Mouse (Mus musculus) limb, embryonic 11.5 days (tissue): ENCODE measurements at regions not wholly inside any gene's neighbourhood (a gene's known extent, or its start where the extent isn't known, plus 50 kb on each side); places are given as distances from the start of the nearest gene placed in this dataset.

ENCODE experiments used
- ATAC-seq: fragments of 200-750 bp; cut with Nextera tagmentation; 2 replicates; pipeline ENCODE4 v1.8.0; 2017; ENCODE audit warnings: low read depth; ENCODE audit not compliant: insufficient number of reproducible peaks, low FRiP score, low TSS enrichment
- DNase-seq: peaks from one replicate; pipeline ENCODE4 v3.0.0-alpha.2; 2015; ENCODE audit warnings: low spot score
- H3K27ac ChIP-seq: fragments of 300-500 bp; sonication (generic); replicated peaks from 2 replicates; pipeline ENCODE4 v1.5.1; 2014; ENCODE audit warnings: low read depth, mild to moderate bottlenecking, low read length
- H3K27me3 ChIP-seq: fragments of 300-500 bp; sonication (generic); 2 replicates; pipeline ENCODE4 v1.6.1; 2014; ENCODE audit warnings: mild to moderate bottlenecking, low read length, mixed read lengths; ENCODE audit not compliant: control insufficient read depth, insufficient read depth
- H3K36me3 ChIP-seq: fragments of 300-500 bp; sonication (generic); 2 replicates; pipeline ENCODE4 v1.6.1; 2014; ENCODE audit warnings: mild to moderate bottlenecking, low read length, moderate library complexity, mixed read lengths; ENCODE audit not compliant: control insufficient read depth, insufficient read depth
- H3K4me1 ChIP-seq: fragments of 300-500 bp; sonication (generic); 2 replicates; pipeline ENCODE4 v1.6.1; 2014; ENCODE audit warnings: low read length, mixed read lengths; ENCODE audit not compliant: control insufficient read depth, insufficient read depth
- H3K4me2 ChIP-seq: fragments of 300-500 bp; sonication (generic); 2 replicates; pipeline ENCODE4 v1.6.1; 2014; ENCODE audit warnings: low read depth, mild to moderate bottlenecking, moderate library complexity; ENCODE audit not compliant: severe bottlenecking
- H3K4me3 ChIP-seq: fragments of 300-500 bp; sonication (generic); 2 replicates; pipeline ENCODE4 v1.5.1; 2014; ENCODE audit warnings: low read depth, low read length
- H3K9ac ChIP-seq: fragments of 300-500 bp; sonication (generic); 2 replicates; pipeline ENCODE4 v1.6.1; 2014; ENCODE audit warnings: mild to moderate bottlenecking, low read length
- H3K9me3 ChIP-seq: fragments of 300-500 bp; sonication (generic); 2 replicates; pipeline ENCODE4 v1.6.1; 2016; ENCODE audit warnings: low read length; ENCODE audit not compliant: control insufficient read depth
- WGBS: fragments of 180-500 bp; shearing (Covaris S2); extraction: QIAGEN DNeasy Blood & Tissue Kit; methylation state at CpG from one replicate; pipeline ENCODE4 v1.1.7; 2014; 5-methylcytosine and 5-hydroxymethylcytosine counted together

DNA sequence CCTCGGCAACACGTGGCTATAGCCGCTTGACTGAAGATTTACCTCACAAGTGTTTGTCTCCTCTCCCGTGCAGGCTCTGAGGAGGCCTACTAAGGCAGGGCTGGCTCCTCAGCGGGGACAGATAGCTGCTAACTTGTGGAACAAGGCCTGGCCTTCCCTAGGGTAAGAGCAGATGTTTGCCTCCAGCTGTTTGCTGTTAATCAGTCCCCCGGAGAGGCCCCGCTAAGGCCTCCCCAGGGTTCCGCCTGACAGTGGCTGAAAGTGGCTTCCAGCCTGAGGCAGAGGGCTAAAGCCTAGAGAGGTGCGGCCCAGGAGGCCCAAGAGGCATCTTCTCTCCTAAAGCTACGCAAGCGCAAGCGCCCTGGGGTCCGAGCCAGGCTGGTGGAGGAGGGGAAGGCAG, 52.1 kb upstream of the Dlx4 start:
- 37% methylated on average over 13 of the region's 13 CpGs for WGBS
- Histone ChIP-seq H3K4me1 (peaks cover 12% of the 10 kb centered on the region), H3K27me3 (peaks cover 29% of the 10 kb centered on the region), H3K4me2 (no peak overlapping the region), H3K4me3 (no peak overlapping the region), H3K36me3 (no peaks in the 10 kb centered on the region), H3K9me3 (no peaks in the 10 kb centered on the region), H3K9ac (no peak overlapping the region; the same call in 1 of the 2 replicates), H3K27ac (no peak overlapping the region)
- DNase-seq, result no peak
- ATAC-seq, result no peak

DNA sequence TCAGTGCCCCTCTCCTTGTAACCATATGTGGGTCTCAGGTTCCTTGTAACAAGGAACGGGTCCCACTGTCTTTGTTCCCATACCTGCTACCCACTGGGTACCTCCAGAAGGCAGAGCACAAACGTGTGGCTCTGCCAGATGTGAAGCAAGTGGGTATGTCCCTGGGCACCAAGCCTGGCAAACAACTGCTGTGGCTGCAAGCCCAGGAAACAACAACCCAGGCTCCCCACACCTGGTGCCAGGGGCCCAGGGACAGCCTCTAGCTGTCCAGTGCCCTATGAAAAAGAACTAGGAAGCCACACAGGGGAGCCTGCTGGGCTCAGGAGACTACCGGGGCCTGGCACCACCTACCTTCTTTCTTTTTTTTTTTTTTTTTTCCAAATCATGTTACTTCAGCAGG, 54.9 kb upstream of the Dlx4 start:
- H3K4me1 ChIP-seq, result peaks cover 21% of the 10 kb centered on the region
- peaks cover 32% of the 10 kb centered on the region for H3K27me3 ChIP-seq
- WGBS, result 62% methylated on average over 3 of the region's 3 CpGs

DNA sequence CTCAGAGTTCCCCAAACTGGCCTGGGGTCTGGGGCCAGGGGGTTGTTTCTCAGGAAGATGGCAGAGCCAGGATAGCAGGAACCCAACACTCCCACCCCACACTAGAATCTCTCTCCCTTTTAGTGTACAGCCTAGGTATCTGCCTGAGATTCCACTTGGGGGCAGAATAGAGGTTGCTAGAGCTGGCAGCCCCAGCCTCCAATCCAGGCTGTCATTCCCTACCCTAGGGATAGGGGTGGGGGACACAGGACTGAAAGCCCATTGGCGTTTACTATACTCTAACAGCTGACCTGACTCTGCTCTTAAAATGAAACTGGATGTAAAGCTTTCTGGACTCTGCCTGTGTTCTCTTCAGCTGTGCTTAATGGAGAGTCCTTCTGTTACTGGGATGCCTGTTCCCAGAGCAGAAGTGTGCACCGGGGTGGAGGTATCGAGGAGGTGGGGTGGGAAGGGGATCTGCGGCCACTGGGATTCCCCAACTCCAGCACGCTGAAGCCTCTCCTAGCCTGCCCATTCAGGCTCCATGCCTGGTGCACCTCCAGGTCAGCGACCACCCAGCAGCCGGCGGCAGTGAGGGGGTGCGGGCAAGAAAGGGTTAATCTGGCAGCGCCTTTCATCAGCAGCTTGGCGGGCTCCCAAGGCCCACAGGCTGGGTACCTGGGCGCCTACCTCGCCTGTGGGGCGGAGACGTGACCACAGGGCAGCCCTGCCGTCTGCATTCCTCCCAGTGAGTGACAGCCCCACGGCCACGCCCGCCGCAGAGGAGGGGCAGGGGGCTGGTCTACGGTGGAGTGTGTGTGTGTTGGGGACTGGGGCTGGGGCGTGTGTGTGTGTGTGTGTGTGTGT, 50.9 kb upstream of the Tac4 start:
- under 1% methylated on average over 22 of the region's 22 CpGs for WGBS
- no peaks in the 10 kb centered on the region for H3K9me3 ChIP-seq
- H3K4me2 ChIP-seq, result peak overlapping the region; percentile 42
- H3K27ac ChIP-seq, result peak overlapping the region; percentile 33; the same call in 1 of the 2 replicates
- H3K9ac ChIP-seq, result peak overlapping the region; percentile 23; the same call in 1 of the 2 replicates
- peak; percentile 82 for ATAC-seq
- peak overlapping the region; percentile 20 for H3K4me3 ChIP-seq
- H3K27me3 ChIP-seq, result peaks cover 14% of the 10 kb centered on the region; the same call in 1 of the 2 replicates
- peaks cover 35% of the 10 kb centered on the region for H3K4me1 ChIP-seq
- no peaks in the 10 kb centered on the region for H3K36me3 ChIP-seq
- peak; percentile 83 for DNase-seq

More for the DNA sequence above, 54.9 kb upstream of the Dlx4 start:
- Histone ChIP-seq H3K4me3 (no peak overlapping the region), H3K9ac (no peak overlapping the region), H3K9me3 (no peaks in the 10 kb centered on the region), H3K4me2 (no peak overlapping the region), H3K36me3 (no peaks in the 10 kb centered on the region), H3K27ac (no peak overlapping the region)
- DNase-seq, result no peak
- ATAC-seq, result no peak

DNA sequence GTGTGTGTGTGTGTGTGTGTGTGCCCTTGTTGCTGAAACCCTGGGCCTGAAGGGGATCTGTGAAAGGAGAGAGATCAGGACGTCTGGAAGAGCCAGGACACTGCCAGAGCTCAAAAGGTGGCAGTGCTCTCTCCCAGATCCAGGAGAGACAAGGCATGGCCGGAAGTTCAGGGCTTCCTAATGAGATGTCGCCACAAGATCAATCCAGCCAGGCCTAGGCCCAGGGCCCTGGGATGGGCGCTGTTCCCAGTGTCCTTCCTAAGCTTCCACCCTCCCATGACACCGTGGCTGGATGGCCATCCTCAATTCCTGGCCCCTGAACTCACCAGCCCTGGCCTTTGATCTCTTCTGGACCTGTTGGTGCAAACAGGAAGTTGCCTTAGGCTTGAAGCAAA, 50.3 kb upstream of the Tac4 start:
- Histone ChIP-seq H3K27me3 (peaks cover 20% of the 10 kb centered on the region; the same call in 1 of the 2 replicates), H3K36me3 (no peaks in the 10 kb centered on the region)

More for the DNA sequence above, 50.3 kb upstream of the Tac4 start:
- DNase-seq (no peak), ATAC-seq (0 out of 2 replicates have a peak, but pooled peaks have one; percentile 9)
- H3K9me3 ChIP-seq, result no peaks in the 10 kb centered on the region
- peaks cover 29% of the 10 kb centered on the region for H3K4me1 ChIP-seq
- no peak overlapping the region for H3K27ac ChIP-seq
- H3K4me2 ChIP-seq, result peak overlapping the region; percentile 42
- H3K9ac ChIP-seq, result no peak overlapping the region
- WGBS, result 7% methylated on average over 5 of the region's 5 CpGs
- no peak overlapping the region; the same call in 1 of the 2 replicates for H3K4me3 ChIP-seq
